Comparison of ENCODE assay signal across 25 mouse cellular contexts in the genomic region with DNA sequence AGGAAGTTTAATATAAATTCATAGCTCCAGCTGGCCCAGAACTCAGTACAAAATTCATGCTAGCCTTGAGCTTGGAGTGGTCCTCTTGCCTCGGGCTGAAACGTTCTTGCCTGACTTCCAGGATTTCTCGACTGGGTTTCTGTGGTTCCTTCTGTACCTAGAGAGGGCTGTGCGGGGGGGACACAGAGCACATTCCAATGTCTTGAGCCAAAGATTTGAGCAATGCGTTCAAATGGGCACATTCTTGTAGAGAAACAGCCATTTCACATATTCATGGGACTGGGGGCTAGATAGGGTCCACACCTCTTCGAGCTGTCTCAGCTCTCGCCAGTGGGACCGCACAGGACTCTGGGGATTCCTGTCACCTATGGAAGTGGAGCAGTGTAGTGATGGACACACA. TPM values are rescaled to one million over a fixed set of nuclear protein-coding genes. Genes with fewer than 3 reads are reported as not detected.
A peak's percentile ranks its signal among the peaks of the same experiment; 100 is the strongest.
DNase-seq lines count a peak whose midpoint lies in the region; ATAC-seq and TF ChIP-seq lines count a peak whose summit lies in the region.
"Had no signal": no experiment of that assay in that cellular context is flagged by ENCODE, and none has a peak within 500 bp of the region (broad histone marks: within the 10 kb centered on the region; RNA-seq: fewer than 3 reads in every experiment).

No protein-coding gene starts in this region.

- DNase-seq in liver, adult 2 months (ENCODE audit: extremely low read depth, low read depth, low spot score): no peak
- DNase-seq in liver, postnatal 0 days: no peak
- DNase-seq in NIH3T3 (ENCODE audit: low read depth): peak; percentile 52
- DNase-seq in MN1 (ENCODE audit: low spot score): no peak
- no peak for DNase-seq in B cell, adult 2 months
- DNase-seq: adrenal gland, adult 8-10 months; adrenal gland, postnatal 14 days; adrenal gland, postnatal 36 days; cerebellum, adult 11-12 months; cerebellum, adult 2 months; cerebellum, adult 9-10 months; cerebellum, postnatal 10 days; cerebellum, postnatal 25 days; forebrain, postnatal 0 days had no signal

- peak overlapping the region; percentile 70 for H3K4me3 ChIP-seq in liver, adult 2 months (ENCODE audit: insufficient read depth, low read depth, low read length)
- no peak overlapping the region for H3K4me3 ChIP-seq in liver, postnatal 0 days (ENCODE audit: low read depth, low read length)
- no peak overlapping the region for H3K4me3 ChIP-seq in myocyte
- H3K4me3 ChIP-seq: embryonic facial prominence, embryonic 10.5 days; embryonic facial prominence, embryonic 12.5 days; forebrain, embryonic 13.5 days; forebrain, embryonic 15.5 days had no signal

- WGBS in liver, adult 2 months: 57% methylated on average over 8 of the region's 8 CpGs
- WGBS in liver, postnatal 0 days (ENCODE audit: insufficient replicate concordance): 87% methylated on average over 8 of the region's 8 CpGs

- no peak overlapping the region for H3K4me2 ChIP-seq in liver, postnatal 0 days (ENCODE audit: low read depth, low read length)
- H3K4me2 ChIP-seq in myocyte (ENCODE audit: low read depth): peak overlapping the region; percentile 56
- H3K4me2 ChIP-seq: embryonic facial prominence, embryonic 12.5 days; forebrain, embryonic 13.5 days; forebrain, embryonic 15.5 days had no signal

- H3K27me3 ChIP-seq in liver, adult 2 months (ENCODE audit: control insufficient read depth, insufficient read depth, low read length): no peaks in the 10 kb centered on the region
- H3K27me3 ChIP-seq in liver, postnatal 0 days (ENCODE audit: insufficient read depth, low read length): no peaks in the 10 kb centered on the region
- H3K27me3 ChIP-seq in myocyte (ENCODE audit: control insufficient read depth, insufficient read depth, insufficient read length): no peaks in the 10 kb centered on the region
- H3K27me3 ChIP-seq: embryonic facial prominence, embryonic 12.5 days; forebrain, embryonic 13.5 days; forebrain, embryonic 15.5 days had no signal

- peaks cover 6% of the 10 kb centered on the region; the same call in 1 of the 2 replicates for H3K79me2 ChIP-seq in liver, adult 2 months (ENCODE audit: control insufficient read depth, insufficient read depth, low read length)
- no peaks in the 10 kb centered on the region for H3K79me2 ChIP-seq in myocyte (ENCODE audit: control insufficient read depth, insufficient read depth)

- no peaks in the 10 kb centered on the region for H3K36me3 ChIP-seq in liver, adult 2 months (ENCODE audit: control insufficient read depth, insufficient read depth, low read length)
- peaks cover 17% of the 10 kb centered on the region for H3K36me3 ChIP-seq in liver, postnatal 0 days (replicated peaks; ENCODE audit: insufficient read depth, low read length)
- H3K36me3 ChIP-seq in myocyte (ENCODE audit: control insufficient read depth, insufficient read depth): no peaks in the 10 kb centered on the region

- no peak for TF ChIP-seq EP300 in liver, postnatal 0 days (IDR thresholded peaks at IDR 0.05; ENCODE audit: low read depth)

- peaks cover 14% of the 10 kb centered on the region for H3K4me1 ChIP-seq in liver, adult 2 months (ENCODE audit: control insufficient read depth, insufficient read depth, low read length)
- H3K4me1 ChIP-seq in liver, postnatal 0 days (ENCODE audit: insufficient read depth): peaks cover 12% of the 10 kb centered on the region
- H3K4me1 ChIP-seq: embryonic facial prominence, embryonic 12.5 days; forebrain, embryonic 13.5 days; forebrain, embryonic 15.5 days had no signal

- H3K9me3 ChIP-seq in liver, postnatal 0 days (ENCODE audit: low read length): no peaks in the 10 kb centered on the region
- H3K9me3 ChIP-seq: embryonic facial prominence, embryonic 10.5 days; embryonic facial prominence, embryonic 12.5 days; forebrain, embryonic 13.5 days; forebrain, embryonic 15.5 days had no signal

- peak overlapping the region; percentile 29 for H3K9ac ChIP-seq in liver, adult 2 months (ENCODE audit: low read depth, low read length)
- H3K9ac ChIP-seq in liver, postnatal 0 days (replicated peaks): no peak overlapping the region
- H3K9ac ChIP-seq: embryonic facial prominence, embryonic 12.5 days; forebrain, embryonic 13.5 days; forebrain, embryonic 15.5 days; forebrain, postnatal 0 days had no signal

- H3ac ChIP-seq in myocyte (ENCODE audit: control insufficient read depth, insufficient read length): no peak overlapping the region

- H3K27ac ChIP-seq in liver, adult 2 months (replicated peaks; ENCODE audit: insufficient read depth, low read depth, low read length): peak overlapping the region; percentile 34
- no peak overlapping the region for H3K27ac ChIP-seq in liver, postnatal 0 days (ENCODE audit: low read depth)
- H3K27ac ChIP-seq: embryonic facial prominence, embryonic 10.5 days; embryonic facial prominence, embryonic 12.5 days; forebrain, embryonic 13.5 days; forebrain, embryonic 15.5 days had no signal

- no peak for ATAC-seq in liver, postnatal 0 days
- ATAC-seq: activated CD4-positive, CD25-positive, alpha-beta regulatory T cell, adult 4 months; forebrain, embryonic 13.5 days; forebrain, embryonic 15.5 days; forebrain, postnatal 0 days had no signal

- no peak for TF ChIP-seq CTCF in liver, adult 2 months (IDR thresholded peaks at IDR 0.05; ENCODE audit: low read depth, low read length)
- TF ChIP-seq CTCF in liver, postnatal 0 days (IDR thresholded peaks at IDR 0.05; ENCODE audit: low read depth): no peak

- no peak for TF ChIP-seq POLR2A in liver, adult 2 months (IDR thresholded peaks at IDR 0.05; ENCODE audit: extremely low read depth, insufficient read depth, low read length)
- TF ChIP-seq POLR2A in myocyte (IDR thresholded peaks at IDR 0.05; ENCODE audit: insufficient read length, low read depth): no peak

TF ChIP-seq in myocyte, 11 proteins besides CTCF, POLR2A, EP300 and RAD21:
- TF ChIP-seq E2F4 (IDR thresholded peaks at IDR 0.05; ENCODE audit: insufficient read depth): no peak
- TF ChIP-seq POLR2AphosphoS2 (IDR thresholded peaks at IDR 0.05; ENCODE audit: insufficient read length, low read depth): no peak
- TF ChIP-seq MAX (IDR thresholded peaks at IDR 0.05; ENCODE audit: low read depth): no peak
- TF ChIP-seq MYOG (IDR thresholded peaks at IDR 0.05; ENCODE audit: control insufficient read depth in 1 of 3, insufficient read depth in 1 of 3, insufficient read length in 2 of 3, low read depth in 2 of 3): no peak
- TF ChIP-seq TCF12 (IDR thresholded peaks at IDR 0.05; ENCODE audit: insufficient read depth, poor library complexity, severe bottlenecking): no peak
- TF ChIP-seq CEBPB (IDR thresholded peaks at IDR 0.05; ENCODE audit: insufficient read depth, poor library complexity, severe bottlenecking): no peak

RNA-seq across cellular contexts. Expression of gene Apon, which starts 2.0 kb away (rescaled TPM):
- 201 and 227 TPM in 2 replicates for total RNA-seq in liver, adult 2 months (2014; rRNA removed)
- polyA plus RNA-seq in liver, adult 2 months (2012; rRNA removed): 446 and 456 TPM in 2 replicates
- 41.8 and 42.4 TPM in 2 replicates for polyA plus RNA-seq in liver, postnatal 0 days (2015; fragmentation: Nextera tagmentation; extraction: Ambion mirVana)
- polyA plus RNA-seq in myocyte (2012; fragmentation: generic; extraction: Trizol): 0.06 TPM
- total RNA-seq: adrenal gland, adult 18-20 months; forebrain, postnatal 0 days had no signal
- polyA plus RNA-seq: activated CD4-positive, CD25-positive, alpha-beta regulatory T cell, adult 4 months; cerebellum, adult 2 months; cortical plate, adult 2 months; forebrain, postnatal 0 days had no signal

RNA-seq across cellular contexts. Expression of gene Apof, which starts 12.5 kb away (rescaled TPM):
- total RNA-seq in liver, adult 2 months (2014; rRNA removed): 1,199 and 1,422 TPM in 2 replicates
- polyA plus RNA-seq in liver, adult 2 months (2012; rRNA removed): 2,021 and 2,079 TPM in 2 replicates
- 1,289 and 1,338 TPM in 2 replicates for polyA plus RNA-seq in liver, postnatal 0 days (2015; fragmentation: Nextera tagmentation; extraction: Ambion mirVana)
- polyA plus RNA-seq in myocyte (2012; fragmentation: generic; extraction: Trizol): not detected
- total RNA-seq: MEL had no signal
- polyA plus RNA-seq: activated CD4-positive, CD25-positive, alpha-beta regulatory T cell, adult 4 months; cerebellum, adult 2 months; embryonic facial prominence, embryonic 10.5 days; embryonic facial prominence, embryonic 12.5 days; embryonic facial prominence, embryonic 14.5 days; forebrain, embryonic 11.5 days; forebrain, embryonic 13.5 days; forebrain, embryonic 15.5 days had no signal

RNA-seq across cellular contexts. Expression of gene Stat2, which starts 14.4 kb away (rescaled TPM):
- 17.0 and 17.6 TPM in 2 replicates for total RNA-seq in liver, adult 2 months (2014; rRNA removed)
- polyA plus RNA-seq in liver, adult 2 months (2012; rRNA removed): 26.3 and 46.6 TPM in 2 replicates
- polyA plus RNA-seq in liver, postnatal 0 days (2015; fragmentation: Nextera tagmentation; extraction: Ambion mirVana): 11.3 and 12.1 TPM in 2 replicates
- 7.5 TPM for polyA plus RNA-seq in myocyte (2012; fragmentation: generic; extraction: Trizol)

RNA-seq across cellular contexts. Expression of gene Timeless, which starts 24.1 kb away (rescaled TPM):
- 1.6 and 1.7 TPM in 2 replicates for total RNA-seq in liver, adult 2 months (2014; rRNA removed)
- 0.75 and 1.1 TPM in 2 replicates for polyA plus RNA-seq in liver, adult 2 months (2012; rRNA removed)
- 15.1 and 18.5 TPM in 2 replicates for polyA plus RNA-seq in liver, postnatal 0 days (2015; fragmentation: Nextera tagmentation; extraction: Ambion mirVana)
- 4.9 TPM for polyA plus RNA-seq in myocyte (2012; fragmentation: generic; extraction: Trizol)

RNA-seq across cellular contexts. Expression of gene Mip, which starts 30.3 kb away (rescaled TPM):
- total RNA-seq in liver, adult 2 months (2014; rRNA removed): not detected in 2 replicates
- polyA plus RNA-seq in liver, adult 2 months (2012; rRNA removed): not detected in 2 replicates
- polyA plus RNA-seq in liver, postnatal 0 days (2015; fragmentation: Nextera tagmentation; extraction: Ambion mirVana): not detected in 2 replicates
- not detected for polyA plus RNA-seq in myocyte (2012; fragmentation: generic; extraction: Trizol)
- total RNA-seq: adrenal gland, adult 18-20 months; adrenal gland, adult 8-10 months; adrenal gland, postnatal 14 days; adrenal gland, postnatal 36 days; MEL had no signal
- polyA plus RNA-seq: activated CD4-positive, CD25-positive, alpha-beta regulatory T cell, adult 4 months; cerebellum, adult 2 months; cortical plate, adult 2 months; embryonic facial prominence, embryonic 10.5 days; forebrain, postnatal 0 days had no signal

Comparison
In these comparisons a context has a peak if more than half of its experiments do, and no peak if none do; other contexts are left out.
1. RNA of gene Apon, which starts 2.0 kb away (polyA plus RNA-seq): 446 to 456 TPM in liver, adult 2 months and 41.8 to 42.4 TPM in liver, postnatal 0 days; 0.06 TPM in myocyte (single experiment); every median in the first group is over 10 times any median in the second.
2. RNA of gene Apof, which starts 12.5 kb away (polyA plus RNA-seq): 2,021 to 2,079 TPM in liver, adult 2 months and 1,289 to 1,338 TPM in liver, postnatal 0 days; not detected in myocyte (single experiment); every median in the first group is over 1,000 times any median in the second.